Mouse (Mus musculus) kidney, adult 2 months (tissue): Measurements from ENCODE around the gene Otud1. TPM values are rescaled to one million over a fixed set of nuclear protein-coding genes. Genes with fewer than 3 reads are reported as not detected.
A peak's percentile ranks its signal among the peaks of the same experiment; 100 is the strongest.

Source experiments
- DNase-seq: peaks from one replicate; pipeline ENCODE4 v3.0.0; 2021
- H3K27ac ChIP-seq: fragments of 200-500 bp; 2 replicates; pipeline ENCODE4 v1.5.1; 2012; ENCODE audit warnings: low read depth, low read length, control low read depth, inconsistent platforms; ENCODE audit not compliant: insufficient read depth
- H3K27me3 ChIP-seq: fragments of 200-500 bp; replicated peaks from 2 replicates; pipeline ENCODE4 v1.6.1; 2012; ENCODE audit warnings: mild to moderate bottlenecking, moderate library complexity, low read length, inconsistent platforms; ENCODE audit not compliant: control insufficient read depth, insufficient read depth
- H3K36me3 ChIP-seq: fragments of 200-500 bp; 2 replicates; pipeline ENCODE4 v1.6.1; 2012; ENCODE audit warnings: mild to moderate bottlenecking, moderate library complexity, low read length, inconsistent platforms; ENCODE audit not compliant: control insufficient read depth, insufficient read depth
- H3K4me1 ChIP-seq: fragments of 200-500 bp; 2 replicates; pipeline ENCODE4 v1.6.1; 2011; ENCODE audit warnings: low read length; ENCODE audit not compliant: control insufficient read depth, insufficient read depth
- H3K4me3 ChIP-seq: fragments of 200-500 bp; 2 replicates; pipeline ENCODE4 v1.5.1; 2011; ENCODE audit warnings: mild to moderate bottlenecking, low read depth, low read length, control low read depth; ENCODE audit not compliant: insufficient read depth
- CTCF ChIP-seq: fragments of 200-500 bp; conservative IDR thresholded peaks from 2 replicates; pipeline ENCODE4 v1.5.1; 2011; ENCODE audit warnings: low read depth, mild to moderate bottlenecking, control low read depth, low read length, moderate library complexity, mixed read lengths; ENCODE audit not compliant: insufficient read depth, insufficient read length
- POLR2A ChIP-seq: fragments of 200-500 bp; IDR thresholded peaks from one replicate; pipeline ENCODE4 v1.6.1; 2011; ENCODE audit warnings: low read depth, low read length, control low read depth
- WGBS: fragments of 180-500 bp; shearing (Covaris S2); methylation state at CpG from one replicate; pipeline ENCODE4 v1.1.7; 2018; 5-methylcytosine and 5-hydroxymethylcytosine counted together
- polyA plus RNA-seq: library from polyadenylated mRNA; depleted of rRNA; stranded (reverse); fragments of >200 nt; gene quantifications from 2 replicates; pipeline ENCODE4 v1.2.3, GENCODE M21; 2012

The Otud1 gene
- polyA plus RNA-seq, 1 experiment: 5.2 TPM

DNA sequence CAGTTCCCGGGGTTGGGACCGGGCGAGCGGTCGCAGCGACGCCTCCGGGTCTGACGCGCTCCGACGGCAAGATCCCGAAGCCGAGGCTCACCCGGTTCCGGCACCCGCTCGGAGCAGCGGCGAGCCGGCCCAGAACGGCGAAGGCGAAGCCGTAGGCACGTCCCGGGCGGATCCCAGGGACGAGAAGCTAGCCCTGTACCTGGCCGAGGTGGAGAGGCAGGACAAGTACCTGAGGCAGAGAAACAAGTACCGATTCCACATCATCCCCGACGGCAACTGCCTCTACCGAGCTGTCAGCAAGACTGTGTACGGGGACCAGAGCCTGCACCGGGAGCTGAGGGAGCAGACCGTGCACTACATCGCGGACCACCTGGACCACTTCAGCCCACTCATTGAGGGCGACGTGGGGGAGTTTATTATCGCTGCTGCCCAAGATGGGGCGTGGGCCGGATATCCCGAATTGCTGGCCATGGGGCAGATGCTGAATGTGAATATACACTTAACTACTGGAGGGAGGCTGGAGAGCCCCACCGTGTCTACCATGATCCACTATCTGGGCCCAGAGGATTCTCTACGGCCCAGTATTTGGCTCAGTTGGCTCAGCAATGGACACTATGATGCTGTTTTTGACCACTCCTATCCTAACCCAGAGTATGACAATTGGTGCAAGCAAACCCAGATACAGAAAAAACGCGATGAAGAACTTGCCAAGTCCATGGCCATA is 1.3 kb downstream of the Otud1 start:
- H3K36me3 ChIP-seq: no peaks in the 10 kb centered on the region
- H3K27ac ChIP-seq: peak overlapping the region; percentile 87
- no peaks in the 10 kb centered on the region for H3K27me3 ChIP-seq
- no peaks in the 10 kb centered on the region; the same call in 1 of the 2 replicates for H3K4me1 ChIP-seq
- 3% methylated on average over 49 of the region's 49 CpGs for WGBS
- no peak for DNase-seq
- H3K4me3 ChIP-seq: peak overlapping the region; percentile 83
- no peak for TF ChIP-seq CTCF
- no peak for TF ChIP-seq POLR2A

DNA sequence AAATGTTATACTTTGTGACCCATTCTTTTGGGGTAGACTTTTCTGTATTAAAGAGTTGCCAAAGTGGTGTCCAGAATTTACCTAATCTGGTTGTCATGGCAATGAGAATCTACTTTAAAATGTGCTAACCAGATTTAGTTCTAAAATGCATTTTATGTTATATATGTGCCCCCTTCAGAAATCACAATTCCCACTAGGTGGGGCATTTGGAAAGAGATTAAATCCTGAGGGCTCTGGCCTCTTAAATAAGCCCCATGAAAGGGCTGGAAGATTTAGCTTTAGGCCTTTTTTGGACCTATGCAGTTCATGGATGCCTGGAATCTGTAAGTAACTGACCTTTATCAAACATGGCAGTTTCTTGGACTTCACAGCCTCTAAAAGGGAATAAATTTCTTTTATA is 3.3 kb downstream of the Otud1 start:
- no peak overlapping the region for H3K4me3 ChIP-seq
- TF ChIP-seq CTCF: no peak
- no peak for TF ChIP-seq POLR2A

DNA sequence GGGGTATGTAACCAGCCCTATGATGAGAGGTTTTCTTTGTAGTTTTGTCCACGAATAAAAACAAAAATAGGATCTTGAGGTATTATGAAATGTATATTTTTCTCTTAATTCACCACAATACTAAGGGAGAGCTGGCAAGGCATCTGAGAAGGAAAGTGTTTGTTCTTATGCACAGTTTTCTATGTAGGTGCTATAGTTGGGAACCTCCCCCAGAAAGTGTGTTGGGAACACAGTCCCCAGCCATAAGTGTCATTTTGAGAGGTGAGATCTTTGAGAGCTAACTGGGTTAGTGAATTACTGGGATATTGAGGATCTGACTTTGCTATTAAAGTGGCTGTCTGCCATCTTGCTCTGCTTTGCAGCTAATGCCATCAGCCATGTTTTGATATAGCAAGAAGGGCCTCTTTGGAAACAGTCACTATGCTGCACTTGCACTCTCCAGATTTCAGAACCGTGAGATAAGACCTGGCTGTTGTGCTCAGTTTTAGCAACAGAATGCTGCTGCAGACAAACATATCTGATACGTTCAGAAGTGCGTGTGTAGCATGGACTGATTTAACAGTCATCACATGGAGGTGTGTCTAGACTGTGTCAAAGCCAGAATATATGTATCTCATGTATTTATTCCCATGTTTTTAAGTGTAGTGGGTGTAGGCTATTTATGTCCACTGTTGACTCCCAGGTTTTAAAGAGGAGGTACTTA is 5.7 kb downstream of the Otud1 start:
- Histone ChIP-seq H3K36me3 (no peaks in the 10 kb centered on the region), H3K27ac (no peak overlapping the region), H3K4me1 (no peaks in the 10 kb centered on the region; the same call in 1 of the 2 replicates), H3K27me3 (no peaks in the 10 kb centered on the region), H3K4me3 (no peak overlapping the region)
- TF ChIP-seq CTCF: no peak
- no peak for TF ChIP-seq POLR2A
- WGBS: 90% methylated on average over 4 of the region's 4 CpGs
- no peak for DNase-seq

More for the DNA sequence above, 3.3 kb downstream of the Otud1 start:
- no peaks in the 10 kb centered on the region for H3K36me3 ChIP-seq
- H3K27ac ChIP-seq: no peak overlapping the region
- no peak for DNase-seq
- no peaks in the 10 kb centered on the region for H3K27me3 ChIP-seq
- no peaks in the 10 kb centered on the region; the same call in 1 of the 2 replicates for H3K4me1 ChIP-seq

DNA sequence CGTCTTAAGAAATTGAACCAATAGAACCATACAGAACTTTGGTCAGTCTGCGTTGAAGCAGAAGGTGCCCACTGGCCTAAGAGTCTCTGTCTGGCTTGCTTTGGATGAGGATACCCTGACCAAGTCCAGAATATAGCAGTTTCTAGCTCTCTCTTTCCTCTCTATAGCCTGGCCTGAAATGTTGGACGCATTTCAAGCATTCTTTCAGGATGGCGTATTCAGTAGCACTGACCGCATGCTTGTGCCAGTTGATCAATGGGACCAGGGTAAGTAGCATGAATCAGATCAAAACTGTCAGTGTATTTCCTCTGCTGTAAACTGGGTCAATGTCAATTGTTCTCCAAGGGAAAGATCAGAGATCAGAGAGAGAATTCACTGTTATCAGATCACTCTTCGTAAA is 6.6 kb downstream of the Otud1 start:
- Histone ChIP-seq H3K27me3 (no peaks in the 10 kb centered on the region), H3K4me1 (no peaks in the 10 kb centered on the region; the same call in 1 of the 2 replicates), H3K36me3 (no peaks in the 10 kb centered on the region), H3K27ac (no peak overlapping the region), H3K4me3 (no peak overlapping the region)
- no peak for TF ChIP-seq POLR2A
- no peak for TF ChIP-seq CTCF
- WGBS: 67% methylated on average over 6 of the region's 6 CpGs
- peak; percentile 44 for DNase-seq

DNA sequence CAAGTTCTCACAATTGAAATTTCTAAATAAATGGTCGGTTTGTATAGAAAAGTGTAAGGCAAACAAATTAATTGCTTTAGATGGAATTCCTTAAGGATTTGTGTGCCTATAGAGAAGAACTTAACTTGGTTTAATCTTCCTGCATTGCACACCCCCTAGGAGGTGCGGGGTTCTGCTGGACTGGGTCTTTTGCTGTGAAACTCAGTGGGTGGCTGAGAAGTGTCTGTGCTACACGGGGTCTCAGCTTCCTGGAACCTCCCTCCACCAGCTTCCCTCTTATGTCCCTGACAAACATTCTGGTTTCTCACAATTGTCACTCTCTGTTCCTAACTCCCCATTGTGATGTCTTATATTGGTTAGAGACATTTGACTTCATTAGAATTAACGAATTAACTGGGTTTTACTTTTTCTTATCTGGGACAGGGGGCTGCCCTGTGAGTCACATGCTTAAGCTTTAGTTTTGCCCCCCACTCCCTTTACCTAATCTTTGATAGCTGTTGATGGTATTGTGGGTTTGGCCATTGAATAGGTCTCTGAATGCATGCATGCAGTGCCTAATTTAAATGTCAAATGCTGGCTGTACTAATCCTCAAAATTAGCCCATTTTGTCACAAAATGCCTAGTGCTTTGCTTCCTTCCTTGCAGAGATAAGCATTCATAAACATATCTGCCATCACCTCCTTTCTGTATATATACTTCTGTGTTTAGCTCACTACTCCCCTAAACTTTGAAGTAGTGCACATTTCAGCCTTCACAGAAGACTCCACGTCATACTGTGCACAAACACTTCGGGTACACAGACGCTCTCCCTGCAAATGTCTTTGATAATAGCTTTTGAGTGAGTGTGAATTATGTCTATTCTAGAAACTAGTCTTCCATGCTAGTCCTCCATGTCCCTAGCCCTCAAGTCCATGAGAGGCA is 7.3 kb downstream of the Otud1 start:
- WGBS: 77% methylated on average over 7 of the region's 7 CpGs
- Histone ChIP-seq H3K36me3 (no peaks in the 10 kb centered on the region), H3K27me3 (no peaks in the 10 kb centered on the region), H3K27ac (no peak overlapping the region), H3K4me1 (no peaks in the 10 kb centered on the region), H3K4me3 (no peak overlapping the region)
- TF ChIP-seq POLR2A (no peak), CTCF (no peak)
- no peak for DNase-seq

DNA sequence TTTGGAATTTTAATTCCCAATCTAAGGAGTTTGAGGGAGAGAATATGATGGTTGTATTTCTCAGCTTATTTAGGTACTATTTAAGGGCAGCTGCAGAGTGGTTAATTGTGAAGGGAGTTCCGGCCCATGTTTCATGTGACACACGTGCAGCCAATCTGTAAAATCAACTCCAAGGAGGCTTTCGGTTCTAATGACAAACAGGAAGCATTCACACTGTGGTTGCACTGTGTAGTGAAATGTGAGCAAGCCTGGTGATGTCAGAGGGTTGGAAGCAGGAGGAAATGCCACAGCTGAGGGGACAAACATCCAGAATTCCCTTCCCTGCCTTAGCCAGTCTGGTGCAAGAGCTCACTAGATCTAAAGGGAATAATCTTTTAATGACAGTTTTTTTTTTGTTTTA is 8.3 kb downstream of the Otud1 start:
- Histone ChIP-seq H3K27ac (no peak overlapping the region), H3K36me3 (no peaks in the 10 kb centered on the region), H3K4me3 (no peak overlapping the region), H3K4me1 (no peaks in the 10 kb centered on the region), H3K27me3 (no peaks in the 10 kb centered on the region)
- WGBS: 23% methylated on average over 3 of the region's 3 CpGs
- DNase-seq: peak; percentile 73
- TF ChIP-seq POLR2A: no peak
- TF ChIP-seq CTCF: no peak
